Mouse (Mus musculus) bone marrow, adult 2 months (tissue): ENCODE data around the gene Ids.

Source experiments
- CTCF ChIP-seq: fragments of 200-500 bp; IDR thresholded peaks from 2 replicates; pipeline ENCODE4 v1.5.1; 2011; ENCODE audit warnings: low read length, control low read depth; ENCODE audit not compliant: control insufficient read depth, insufficient read depth
- POLR2A ChIP-seq: fragments of 200-500 bp; IDR thresholded peaks from 2 replicates; pipeline ENCODE4 v1.6.1; 2011; ENCODE audit warnings: low read depth, mild to moderate bottlenecking, control low read depth, low read length, borderline replicate concordance; ENCODE audit not compliant: control insufficient read depth

- TF ChIP-seq CTCF (no peak), POLR2A (no peak)
These were observed 1.9 kb downstream of the Ids start for GRCm38 (mm10) chrX:70362985-70363384.
